Mouse (Mus musculus): ENCODE results near the gene Wasf3. TPM values are rescaled to one million over a fixed set of nuclear protein-coding genes. Genes with fewer than 3 reads are reported as not detected.
"Not testable (repeated sequence)": the region's sequence is repeated elsewhere in the genome, so short reads cannot be mapped to it uniquely, and the experiment has no call there.

Wasf3 gene
- polyA plus RNA-seq, 1 experiment from 2014 or later: 0.05 TPM

- Histone ChIP-seq H3K4me1 (replicated peaks) (no peaks in the 10 kb centered on the region), H3K4me3 (replicated peaks) (no peak overlapping the region), H3K9ac (no peak overlapping the region), H3K27ac (replicated peaks) (no peak overlapping the region), H3K27me3 (no peaks in the 10 kb centered on the region), H3K36me3 (replicated peaks) (no peaks in the 10 kb centered on the region), H3K9me3 (replicated peaks) (no peaks in the 10 kb centered on the region), H3K4me2 (no peak overlapping the region)
- ATAC-seq (ENCODE audit: insufficient read depth): no peak
- 67% methylated on average over 5 of the region's 5 CpGs for WGBS (ENCODE audit: insufficient replicate concordance)
Measured at GRCm38 (mm10) chr5:146440273-146440672, 55.5 kb downstream of the Wasf3 start.

- H3K9me3 ChIP-seq (replicated peaks): no peaks in the 10 kb centered on the region
- no peaks in the 10 kb centered on the region for H3K27me3 ChIP-seq
- H3K36me3 ChIP-seq (replicated peaks): no peaks in the 10 kb centered on the region
- H3K4me2 ChIP-seq: no peak overlapping the region
- H3K9ac ChIP-seq: no peak overlapping the region
- H3K4me1 ChIP-seq (replicated peaks): no peaks in the 10 kb centered on the region
- no peak overlapping the region for H3K27ac ChIP-seq (replicated peaks)
- no peak for ATAC-seq (ENCODE audit: insufficient read depth)
- no peak overlapping the region for H3K4me3 ChIP-seq (replicated peaks)
- 35% methylated on average over 2 of the region's 2 CpGs for WGBS (ENCODE audit: insufficient replicate concordance)
Measured at GRCm38 (mm10) chr5:146442767-146443166, 58.0 kb downstream of the Wasf3 start.

- WGBS (ENCODE audit: insufficient replicate concordance): 52% methylated on average over 2 of the region's 2 CpGs
- ATAC-seq (ENCODE audit: insufficient read depth): no peak
- no peaks in the 10 kb centered on the region for H3K4me1 ChIP-seq (replicated peaks)
- H3K4me3 ChIP-seq (replicated peaks): no peak overlapping the region
- no peak overlapping the region for H3K4me2 ChIP-seq
- H3K36me3 ChIP-seq (replicated peaks): no peaks in the 10 kb centered on the region
- no peak overlapping the region for H3K27ac ChIP-seq (replicated peaks)
- H3K9me3 ChIP-seq (replicated peaks): no peaks in the 10 kb centered on the region
- H3K27me3 ChIP-seq: no peaks in the 10 kb centered on the region
- H3K9ac ChIP-seq: no peak overlapping the region
Measured at GRCm38 (mm10) chr5:146446633-146447032, 61.8 kb downstream of the Wasf3 start.

- no peak overlapping the region for H3K9ac ChIP-seq
- H3K27me3 ChIP-seq: no peaks in the 10 kb centered on the region
- no peak overlapping the region for H3K4me3 ChIP-seq (replicated peaks)
- no peak overlapping the region for H3K4me2 ChIP-seq
- no peak for ATAC-seq (ENCODE audit: insufficient read depth)
- WGBS (ENCODE audit: insufficient replicate concordance): 67% methylated on average over 11 of the region's 11 CpGs
- no peak overlapping the region for H3K27ac ChIP-seq (replicated peaks)
- no peaks in the 10 kb centered on the region for H3K9me3 ChIP-seq (replicated peaks)
- H3K4me1 ChIP-seq (replicated peaks): no peaks in the 10 kb centered on the region
- H3K36me3 ChIP-seq (replicated peaks): no peaks in the 10 kb centered on the region
Measured at GRCm38 (mm10) chr5:146451592-146452254, 66.9 kb downstream of the Wasf3 start.

GRCm38 (mm10) chr5:146453556-146453955 lies 68.8 kb downstream of the Wasf3 start:
- Histone ChIP-seq H3K4me1 (replicated peaks) (no peaks in the 10 kb centered on the region), H3K27me3 (no peaks in the 10 kb centered on the region), H3K27ac (replicated peaks) (no peak overlapping the region), H3K4me2 (no peak overlapping the region), H3K4me3 (replicated peaks) (no peak overlapping the region), H3K36me3 (replicated peaks) (no peaks in the 10 kb centered on the region), H3K9ac (no peak overlapping the region), H3K9me3 (replicated peaks) (no peaks in the 10 kb centered on the region)
- 71% methylated on average over 6 of the region's 6 CpGs for WGBS (ENCODE audit: insufficient replicate concordance)
- ATAC-seq (ENCODE audit: insufficient read depth): no peak

- no peak overlapping the region for H3K4me2 ChIP-seq
- no peak for ATAC-seq (ENCODE audit: insufficient read depth)
- WGBS (ENCODE audit: insufficient replicate concordance): 55% methylated on average over 8 of the region's 8 CpGs
Measured at GRCm38 (mm10) chr5:146461612-146462011, 76.8 kb downstream of the Wasf3 start.

GRCm38 (mm10) chr5:146466663-146467062 lies 81.9 kb downstream of the Wasf3 start:
- H3K4me3 ChIP-seq (replicated peaks): no peak overlapping the region
- H3K27me3 ChIP-seq: no peaks in the 10 kb centered on the region
- H3K4me1 ChIP-seq (replicated peaks): no peaks in the 10 kb centered on the region
- no peak for ATAC-seq (ENCODE audit: insufficient read depth)
- no peak overlapping the region for H3K4me2 ChIP-seq
- H3K27ac ChIP-seq (replicated peaks): no peak overlapping the region
- 81% methylated on average over 19 of the region's 19 CpGs for WGBS (ENCODE audit: insufficient replicate concordance)
- H3K36me3 ChIP-seq (replicated peaks): no peaks in the 10 kb centered on the region
- H3K9ac ChIP-seq: no peak overlapping the region
- no peaks in the 10 kb centered on the region for H3K9me3 ChIP-seq (replicated peaks)

More at GRCm38 (mm10) chr5:146461612-146462011, 76.8 kb downstream of the Wasf3 start:
- Histone ChIP-seq H3K9me3 (replicated peaks) (no peaks in the 10 kb centered on the region), H3K27ac (replicated peaks) (no peak overlapping the region), H3K4me3 (replicated peaks) (no peak overlapping the region), H3K9ac (no peak overlapping the region), H3K36me3 (replicated peaks) (no peaks in the 10 kb centered on the region), H3K27me3 (no peaks in the 10 kb centered on the region), H3K4me1 (replicated peaks) (no peaks in the 10 kb centered on the region)

- no peaks in the 10 kb centered on the region for H3K36me3 ChIP-seq (replicated peaks)
- no peak for ATAC-seq (ENCODE audit: insufficient read depth)
- 80% methylated on average over 9 of the region's 9 CpGs for WGBS (ENCODE audit: insufficient replicate concordance)
- H3K4me1 ChIP-seq (replicated peaks): no peaks in the 10 kb centered on the region
- no peaks in the 10 kb centered on the region for H3K27me3 ChIP-seq
- no peak overlapping the region for H3K4me2 ChIP-seq
- H3K9ac ChIP-seq: no peak overlapping the region
- H3K27ac ChIP-seq (replicated peaks): no peak overlapping the region
- H3K4me3 ChIP-seq (replicated peaks): no peak overlapping the region
- no peaks in the 10 kb centered on the region for H3K9me3 ChIP-seq (replicated peaks)
Measured at GRCm38 (mm10) chr5:146468311-146468710, 83.5 kb downstream of the Wasf3 start.

GRCm38 (mm10) chr5:146470821-146471220 lies 86.0 kb downstream of the Wasf3 start:
- Histone ChIP-seq H3K27me3 (no peaks in the 10 kb centered on the region), H3K36me3 (replicated peaks) (no peaks in the 10 kb centered on the region), H3K4me2 (no peak overlapping the region), H3K9ac (no peak overlapping the region), H3K4me3 (replicated peaks) (no peak overlapping the region), H3K4me1 (replicated peaks) (no peaks in the 10 kb centered on the region), H3K27ac (replicated peaks) (no peak overlapping the region), H3K9me3 (replicated peaks) (no peaks in the 10 kb centered on the region)
- 74% methylated on average over 9 of the region's 9 CpGs for WGBS (ENCODE audit: insufficient replicate concordance)
- no peak for ATAC-seq (ENCODE audit: insufficient read depth)

GRCm38 (mm10) chr5:146471311-146471710 lies 86.5 kb downstream of the Wasf3 start:
- Histone ChIP-seq H3K27me3 (no peaks in the 10 kb centered on the region), H3K4me3 (replicated peaks) (no peak overlapping the region), H3K36me3 (replicated peaks) (no peaks in the 10 kb centered on the region), H3K9ac (no peak overlapping the region), H3K4me2 (no peak overlapping the region), H3K27ac (replicated peaks) (no peak overlapping the region), H3K9me3 (replicated peaks) (no peaks in the 10 kb centered on the region), H3K4me1 (replicated peaks) (no peaks in the 10 kb centered on the region)
- WGBS (ENCODE audit: insufficient replicate concordance): 55% methylated on average over 5 of the region's 5 CpGs
- ATAC-seq (ENCODE audit: insufficient read depth): no peak

- H3K4me2 ChIP-seq: no peak overlapping the region
- no peaks in the 10 kb centered on the region for H3K9me3 ChIP-seq (replicated peaks)
- no peaks in the 10 kb centered on the region for H3K36me3 ChIP-seq (replicated peaks)
- H3K4me3 ChIP-seq (replicated peaks): no peak overlapping the region
- no peaks in the 10 kb centered on the region for H3K27me3 ChIP-seq
- WGBS (ENCODE audit: insufficient replicate concordance): 75% methylated on average over 12 of the region's 12 CpGs
- no peak overlapping the region for H3K27ac ChIP-seq (replicated peaks)
- no peaks in the 10 kb centered on the region for H3K4me1 ChIP-seq (replicated peaks)
- ATAC-seq (ENCODE audit: insufficient read depth): no peak
- no peak overlapping the region for H3K9ac ChIP-seq
Measured at GRCm38 (mm10) chr5:146471821-146472220, 87.0 kb downstream of the Wasf3 start.

- not testable (repeated sequence) for H3K4me3 ChIP-seq (replicated peaks); H3K27me3 ChIP-seq; H3K4me1 ChIP-seq (replicated peaks); H3K36me3 ChIP-seq (replicated peaks); H3K9me3 ChIP-seq (replicated peaks); H3K27ac ChIP-seq (replicated peaks); H3K4me2 ChIP-seq; ATAC-seq (ENCODE audit: insufficient read depth); H3K9ac ChIP-seq
- WGBS (ENCODE audit: insufficient replicate concordance): 3% methylated on average over 4 of the region's 4 CpGs
Measured at GRCm38 (mm10) chr5:146479564-146479963, 94.8 kb downstream of the Wasf3 start.
